Mouse (Mus musculus) heart, embryonic 16.5 days (tissue): ENCODE measurements around the gene Gsg1l. TPM values are rescaled to one million over a fixed set of nuclear protein-coding genes. Genes with fewer than 3 reads are reported as not detected.

Experiments
- ATAC-seq: fragments of 200-750 bp; cut with Nextera tagmentation; replicated peaks from 2 replicates; pipeline ENCODE4 v1.8.0; 2017; ENCODE audit warnings: moderate number of reproducible peaks; ENCODE audit not compliant: insufficient read depth, low FRiP score; ENCODE audit errors: extremely low read depth
- H3K27ac ChIP-seq: fragments of 300-500 bp; sonication (generic); 2 replicates; pipeline ENCODE4 v1.5.1; 2014; ENCODE audit warnings: mild to moderate bottlenecking, low read length, control low read depth, moderate library complexity
- H3K27me3 ChIP-seq: fragments of 300-500 bp; sonication (generic); 2 replicates; pipeline ENCODE4 v1.6.1; 2014; ENCODE audit warnings: low read length, mixed read lengths; ENCODE audit not compliant: control insufficient read depth, insufficient read depth
- H3K36me3 ChIP-seq: fragments of 300-500 bp; sonication (generic); 2 replicates; pipeline ENCODE4 v1.6.1; 2014; ENCODE audit not compliant: control insufficient read depth, insufficient read depth
- H3K4me1 ChIP-seq: fragments of 300-500 bp; sonication (generic); 2 replicates; pipeline ENCODE4 v1.6.1; 2014; ENCODE audit warnings: low read length, mixed read lengths; ENCODE audit not compliant: control insufficient read depth, insufficient read depth
- H3K4me2 ChIP-seq: fragments of 300-500 bp; sonication (generic); 2 replicates; pipeline ENCODE4 v1.6.1; 2014; ENCODE audit warnings: low read depth, mild to moderate bottlenecking, control low read depth, low read length
- H3K4me3 ChIP-seq: fragments of 300-500 bp; sonication (generic); 2 replicates; pipeline ENCODE4 v1.5.1; 2014; ENCODE audit warnings: mild to moderate bottlenecking, control low read depth, low read length
- H3K9ac ChIP-seq: fragments of 300-500 bp; sonication (generic); 2 replicates; pipeline ENCODE4 v1.6.1; 2014; ENCODE audit warnings: low read length, control low read depth
- H3K9me3 ChIP-seq: fragments of 300-500 bp; sonication (generic); replicated peaks from 2 replicates; pipeline ENCODE4 v1.6.1; 2016; ENCODE audit warnings: low read length; ENCODE audit not compliant: control insufficient read depth
- WGBS: fragments of 180-500 bp; shearing (Covaris S2); extraction: QIAGEN DNeasy Blood & Tissue Kit; methylation state at CpG from one replicate; pipeline ENCODE4 v1.1.7; 2014; 5-methylcytosine and 5-hydroxymethylcytosine counted together
- polyA plus RNA-seq: library from polyadenylated mRNA; unstranded; fragments of >200 nt; fragmentation: Nextera tagmentation; extraction: Ambion mirVana; gene quantifications from 2 replicates; pipeline ENCODE4 v1.2.1, GENCODE M21; 2015

Gene Gsg1l
- polyA plus RNA-seq, 1 experiment from 2014 or later: 7.5 TPM

DNA sequence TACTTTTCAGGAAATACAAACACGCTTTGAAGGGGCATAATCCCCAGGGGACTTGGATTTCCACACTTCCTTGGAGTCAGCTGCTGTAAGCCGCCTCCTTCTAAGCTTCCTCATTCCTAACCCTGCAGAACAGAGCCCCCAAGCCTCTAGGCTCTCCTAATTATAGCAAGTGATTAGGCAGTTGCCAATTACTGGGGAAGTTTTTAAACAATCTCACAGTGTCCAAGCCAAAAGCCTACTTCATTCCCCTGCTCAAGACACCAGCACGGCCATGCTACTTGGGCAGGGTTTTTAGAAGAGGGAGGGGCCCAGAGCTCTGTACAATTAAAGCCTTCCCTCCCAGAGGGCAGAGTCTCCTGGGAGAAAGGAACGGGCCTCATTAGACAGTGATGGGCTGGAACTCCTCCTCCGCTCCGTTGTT lies 4.1 kb upstream of the Gsg1l start:
- no peaks in the 10 kb centered on the region for H3K9me3 ChIP-seq
- peak overlapping the region; percentile 33; the same call in 1 of the 2 replicates for H3K4me2 ChIP-seq
- no peak overlapping the region for H3K9ac ChIP-seq
- H3K4me1 ChIP-seq: peaks cover 41% of the 10 kb centered on the region
- H3K27me3 ChIP-seq: peaks cover 28% of the 10 kb centered on the region
- 27% methylated on average over 6 of the region's 6 CpGs for WGBS
- ATAC-seq: no peak
- 0 out of 2 replicates have a peak overlapping the region, but pooled peaks have one; percentile 9 for H3K4me3 ChIP-seq
- no peaks in the 10 kb centered on the region for H3K36me3 ChIP-seq
- H3K27ac ChIP-seq: peak overlapping the region; percentile 49

DNA sequence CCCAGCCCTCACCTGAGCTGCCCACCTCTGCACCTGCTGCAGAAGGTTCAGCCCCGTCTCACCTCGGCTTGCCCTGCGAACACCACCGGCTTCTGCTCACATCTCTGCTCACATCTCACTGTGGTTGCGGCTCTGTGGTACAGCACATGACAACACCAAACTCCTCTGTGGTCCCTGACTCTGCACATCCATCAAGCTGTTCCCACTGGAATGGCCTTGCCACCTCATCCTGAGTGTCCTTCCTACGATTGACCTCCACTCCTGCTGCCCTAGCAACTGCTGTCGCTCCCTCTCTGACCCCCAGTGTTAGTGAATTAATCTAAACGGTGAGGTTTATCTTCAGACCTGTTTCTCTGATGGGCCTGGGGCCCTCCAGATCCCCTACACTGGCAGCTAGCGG lies 2.9 kb upstream of the Gsg1l start:
- ATAC-seq: no peak
- peaks cover 39% of the 10 kb centered on the region for H3K27me3 ChIP-seq
- no peaks in the 10 kb centered on the region for H3K36me3 ChIP-seq
- H3K4me2 ChIP-seq: no peak overlapping the region
- no peaks in the 10 kb centered on the region for H3K9me3 ChIP-seq
- no peak overlapping the region for H3K27ac ChIP-seq
- H3K4me1 ChIP-seq: peaks cover 41% of the 10 kb centered on the region
- H3K4me3 ChIP-seq: no peak overlapping the region
- no peak overlapping the region for H3K9ac ChIP-seq
- 87% methylated on average over 9 of the region's 9 CpGs for WGBS

DNA sequence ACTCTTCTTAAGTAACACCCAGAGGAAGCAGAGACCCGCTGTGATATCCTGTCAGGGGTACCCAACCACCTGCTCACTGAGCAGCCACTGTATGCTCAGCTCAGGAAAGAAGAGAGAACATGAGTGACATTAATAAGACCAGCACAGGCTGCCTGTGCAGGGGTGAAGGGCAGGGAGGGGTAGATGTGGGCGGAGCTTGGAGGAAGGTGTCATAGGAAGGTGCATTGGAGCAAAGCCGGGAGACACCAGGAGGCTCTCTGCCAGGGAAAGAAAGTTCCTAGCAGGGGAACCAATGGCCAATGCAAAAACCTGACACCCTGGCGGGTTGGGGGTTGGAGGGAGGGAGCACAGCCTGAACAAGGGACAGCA lies 1.8 kb upstream of the Gsg1l start:
- peaks cover 41% of the 10 kb centered on the region for H3K4me1 ChIP-seq
- no peak overlapping the region for H3K4me3 ChIP-seq
- peaks cover 43% of the 10 kb centered on the region for H3K27me3 ChIP-seq
- H3K36me3 ChIP-seq: no peaks in the 10 kb centered on the region
- H3K27ac ChIP-seq: no peak overlapping the region
- ATAC-seq: no peak
- H3K9ac ChIP-seq: no peak overlapping the region
- no peaks in the 10 kb centered on the region for H3K9me3 ChIP-seq
- WGBS: 35% methylated on average over 4 of the region's 4 CpGs
- no peak overlapping the region for H3K4me2 ChIP-seq

DNA sequence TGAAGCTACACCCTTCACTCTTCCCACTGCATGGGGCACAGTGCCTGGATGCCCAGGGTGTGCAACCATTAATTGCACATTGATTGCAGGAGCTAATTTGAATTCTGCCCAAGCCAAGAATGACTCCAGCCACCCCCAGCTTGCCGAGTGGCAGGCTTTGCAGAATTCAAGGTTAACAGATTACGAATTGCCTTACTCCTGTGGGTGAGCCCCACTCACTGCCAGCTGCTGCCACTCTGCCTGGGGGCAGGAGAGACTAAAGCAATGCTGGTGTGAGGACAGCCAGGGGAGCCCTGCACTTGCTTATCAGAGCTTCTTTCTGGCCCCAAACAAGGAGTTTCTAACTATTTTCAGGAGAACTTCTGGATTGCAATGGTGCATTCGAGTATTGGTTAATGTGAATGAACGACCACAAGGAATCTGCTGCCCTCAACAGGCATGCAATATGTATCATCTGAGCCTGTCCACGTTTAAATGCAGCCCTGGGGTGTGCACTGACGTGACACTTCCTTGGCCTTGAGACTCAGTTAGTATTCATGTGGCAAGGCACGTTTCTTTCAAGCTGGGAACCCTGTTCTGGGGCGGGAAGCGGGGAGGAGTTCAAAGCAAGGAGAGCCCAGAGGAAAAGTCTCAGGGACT lies 1.2 kb upstream of the Gsg1l start:
- ATAC-seq: 0 out of 2 replicates have a peak, but pooled peaks have one; percentile 19
- Histone ChIP-seq H3K4me2 (no peak overlapping the region), H3K27ac (no peak overlapping the region), H3K27me3 (peaks cover 43% of the 10 kb centered on the region), H3K9me3 (no peaks in the 10 kb centered on the region), H3K4me1 (peaks cover 41% of the 10 kb centered on the region), H3K4me3 (no peak overlapping the region), H3K9ac (no peak overlapping the region), H3K36me3 (no peaks in the 10 kb centered on the region)
- 17% methylated on average over 9 of the region's 9 CpGs for WGBS

DNA sequence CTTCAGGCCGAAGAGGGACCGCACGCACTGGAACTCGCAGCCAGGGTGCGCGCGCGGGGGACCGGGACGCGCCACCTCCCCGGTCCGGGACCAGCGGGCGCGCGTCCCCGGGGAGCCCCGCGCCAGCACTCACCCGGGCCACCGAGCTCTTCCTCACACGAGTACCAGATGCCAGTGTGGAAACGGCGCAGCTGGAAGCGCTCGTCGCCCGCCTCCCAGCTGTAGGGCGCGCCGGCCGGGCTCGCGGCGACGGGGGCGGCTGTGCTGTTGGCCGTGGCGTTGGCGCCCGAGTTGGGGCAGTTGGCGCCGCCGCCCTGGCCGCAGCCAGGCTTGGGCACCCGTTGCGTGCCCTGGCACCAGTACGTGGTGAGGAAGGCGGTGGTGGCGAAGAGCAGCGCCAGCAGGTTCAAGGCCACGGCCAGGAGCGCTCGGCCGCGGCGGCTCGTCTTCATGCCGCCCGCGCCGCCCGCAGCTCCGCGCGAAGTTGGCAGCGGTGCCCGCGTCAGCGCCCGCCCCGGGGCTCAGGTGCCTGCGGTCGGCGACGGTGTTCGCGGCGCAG lies 405 bp downstream of the Gsg1l start:
- Histone ChIP-seq H3K4me2 (peak overlapping the region; percentile 96), H3K27me3 (peaks cover 43% of the 10 kb centered on the region), H3K4me1 (peaks cover 33% of the 10 kb centered on the region), H3K4me3 (peak overlapping the region; percentile 66), H3K9me3 (no peaks in the 10 kb centered on the region), H3K9ac (peak overlapping the region; percentile 78), H3K27ac (0 out of 2 replicates have a peak overlapping the region, but pooled peaks have one; percentile 3), H3K36me3 (no peaks in the 10 kb centered on the region)
- ATAC-seq: peak; percentile 25
- 1% methylated on average over 72 of the region's 80 CpGs for WGBS

DNA sequence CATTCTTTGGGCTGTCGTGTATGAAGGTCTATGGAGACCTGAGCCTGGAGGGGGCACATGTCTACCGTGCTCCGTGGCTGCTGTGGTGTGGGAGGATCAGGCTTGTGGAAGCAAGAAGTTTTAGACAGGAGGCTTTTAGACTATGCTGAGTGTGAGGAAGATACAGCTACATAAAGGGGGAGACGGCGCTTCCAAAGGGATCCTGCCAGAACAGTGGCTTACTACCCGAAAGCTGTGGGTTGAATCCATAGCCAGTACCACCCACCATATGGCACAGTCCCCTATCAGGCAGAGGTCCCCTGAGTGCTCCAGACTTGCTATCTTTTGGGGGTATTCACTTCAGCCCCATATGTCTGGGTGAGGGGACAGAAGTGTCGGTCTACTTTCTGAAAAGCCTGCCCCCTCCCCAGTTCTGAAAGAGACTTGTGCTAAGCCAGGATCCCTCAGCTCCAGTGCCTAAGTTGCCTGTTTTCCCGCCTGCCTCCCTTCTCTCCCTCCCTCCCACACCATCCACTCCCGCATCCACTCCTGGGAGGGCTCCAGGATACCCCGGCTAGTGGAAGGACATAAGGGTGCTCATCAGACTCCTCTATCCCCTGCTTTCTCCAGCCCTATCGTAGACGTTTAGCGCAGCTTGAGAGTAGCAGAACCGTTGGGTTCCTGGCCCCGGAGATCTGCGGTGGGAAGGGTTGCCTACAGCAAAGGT lies 1.1 kb downstream of the Gsg1l start:
- peak overlapping the region; percentile 66 for H3K4me3 ChIP-seq
- H3K4me2 ChIP-seq: peak overlapping the region; percentile 96
- H3K9ac ChIP-seq: peak overlapping the region; percentile 78
- H3K27me3 ChIP-seq: peaks cover 43% of the 10 kb centered on the region
- H3K27ac ChIP-seq: no peak overlapping the region
- ATAC-seq: no peak
- no peaks in the 10 kb centered on the region for H3K9me3 ChIP-seq
- H3K36me3 ChIP-seq: no peaks in the 10 kb centered on the region
- 19% methylated on average over 16 of the region's 16 CpGs for WGBS
- H3K4me1 ChIP-seq: peaks cover 26% of the 10 kb centered on the region

DNA sequence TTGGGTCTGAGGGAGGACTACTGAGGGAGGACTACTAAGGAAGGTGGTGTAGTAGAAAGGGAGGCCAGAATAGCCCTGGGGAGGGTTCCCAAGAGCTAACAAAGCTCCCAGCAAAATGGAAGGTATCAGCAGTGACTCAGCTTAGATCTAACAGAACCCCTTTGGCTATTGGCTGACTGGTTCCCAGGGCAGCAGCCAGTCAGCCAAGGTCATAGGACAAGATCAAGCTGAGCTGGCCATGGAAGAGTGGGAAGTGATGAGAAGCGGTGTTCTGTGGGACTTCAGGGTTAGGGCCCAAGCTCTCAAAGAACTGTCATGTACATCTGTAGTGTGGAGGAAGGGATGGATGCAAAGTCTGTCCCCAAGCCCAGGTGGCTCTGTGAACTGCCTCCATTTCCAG lies 5.3 kb downstream of the Gsg1l start:
- Histone ChIP-seq H3K9ac (no peak overlapping the region), H3K27ac (no peak overlapping the region), H3K27me3 (peaks cover 21% of the 10 kb centered on the region), H3K4me3 (no peak overlapping the region), H3K9me3 (no peaks in the 10 kb centered on the region), H3K4me1 (no peaks in the 10 kb centered on the region), H3K36me3 (no peaks in the 10 kb centered on the region), H3K4me2 (no peak overlapping the region)
- ATAC-seq: no peak
- WGBS: 86% methylated on average over 1 of the region's 1 CpGs

- Histone ChIP-seq H3K9me3 (no peaks in the 10 kb centered on the region), H3K36me3 (no peaks in the 10 kb centered on the region), H3K4me3 (no peak overlapping the region), H3K4me1 (no peaks in the 10 kb centered on the region), H3K9ac (no peak overlapping the region), H3K4me2 (no peak overlapping the region), H3K27me3 (0 out of 2 replicates have a peak, but pooled peaks cover 4% of the 10 kb centered on the region), H3K27ac (no peak overlapping the region)
- 45% methylated on average over 9 of the region's 9 CpGs for WGBS
- no peak for ATAC-seq
Observed at GRCm38 (mm10) chr7:126075058-126075457, 7.2 kb downstream of the Gsg1l start.

GRCm38 (mm10) chr7:126070321-126070720 lies 11.9 kb downstream of the Gsg1l start:
- Histone ChIP-seq H3K27ac (no peak overlapping the region), H3K9ac (no peak overlapping the region), H3K9me3 (no peaks in the 10 kb centered on the region), H3K27me3 (no peaks in the 10 kb centered on the region), H3K4me3 (no peak overlapping the region), H3K36me3 (no peaks in the 10 kb centered on the region), H3K4me1 (peaks cover 10% of the 10 kb centered on the region), H3K4me2 (no peak overlapping the region)
- 92% methylated on average over 4 of the region's 4 CpGs for WGBS
- ATAC-seq: no peak
